Mouse (Mus musculus) retina, postnatal 1 day (tissue): Measurements from ENCODE around the gene Zcchc17.

Experiments used
- DNase-seq: peaks from one replicate; pipeline ENCODE4 v3.0.0-alpha.2; 2012

Gene Zcchc17

GRCm38 (mm10) chr4:130315771-130316527 is 43.8 kb downstream of the Zcchc17 start:
- no peak for DNase-seq

- no peak for DNase-seq
Measured at GRCm38 (mm10) chr4:130313552-130313951, 46.2 kb downstream of the Zcchc17 start.

GRCm38 (mm10) chr4:130312526-130312925 is 47.2 kb downstream of the Zcchc17 start:
- no peak for DNase-seq

GRCm38 (mm10) chr4:130309254-130309653 is 50.5 kb downstream of the Zcchc17 start:
- no peak for DNase-seq

GRCm38 (mm10) chr4:130308231-130309081 is 51.3 kb downstream of the Zcchc17 start, which contains the start of the genes Fabp3 and Gm10570:
Gene Fabp3, plus strand, starts transcription at chr4:130308595.
Gene Gm10570, minus strand, starts transcription at chr4:130308674.
- DNase-seq = peak; percentile 76

- DNase-seq = peak; percentile 73
Measured at GRCm38 (mm10) chr4:130307851-130308230, 51.9 kb downstream of the Zcchc17 start.

GRCm38 (mm10) chr4:130306796-130307630 is 52.7 kb downstream of the Zcchc17 start:
- no peak for DNase-seq

GRCm38 (mm10) chr4:130304746-130305145 is 55.0 kb downstream of the Zcchc17 start:
- no peak for DNase-seq

GRCm38 (mm10) chr4:130302285-130302870 is 57.4 kb downstream of the Zcchc17 start:
- no peak for DNase-seq

- DNase-seq = no peak
Measured at GRCm38 (mm10) chr4:130299629-130300018, 60.1 kb downstream of the Zcchc17 start.

GRCm38 (mm10) chr4:130298877-130299628 is 60.7 kb downstream of the Zcchc17 start:
- DNase-seq = no peak

GRCm38 (mm10) chr4:130297123-130297529 is 62.6 kb downstream of the Zcchc17 start:
- peak; percentile 79 for DNase-seq

- DNase-seq = no peak
Measured at GRCm38 (mm10) chr4:130296243-130296965, 63.3 kb downstream of the Zcchc17 start.

GRCm38 (mm10) chr4:130295047-130295745 is 64.5 kb downstream of the Zcchc17 start:
- DNase-seq = peak; percentile 43

GRCm38 (mm10) chr4:130294513-130294912 is 65.2 kb downstream of the Zcchc17 start:
- DNase-seq = no peak

- peak; percentile 81 for DNase-seq
Measured at GRCm38 (mm10) chr4:130292271-130292670, 67.5 kb downstream of the Zcchc17 start.

GRCm38 (mm10) chr4:130289824-130290223 is 69.9 kb downstream of the Zcchc17 start:
- no peak for DNase-seq

GRCm38 (mm10) chr4:130286531-130286930 is 73.2 kb downstream of the Zcchc17 start:
- no peak for DNase-seq

GRCm38 (mm10) chr4:130283826-130284225 is 75.9 kb downstream of the Zcchc17 start:
- DNase-seq = no peak

- DNase-seq = no peak
Measured at GRCm38 (mm10) chr4:130282856-130283255, 76.9 kb downstream of the Zcchc17 start.
